Mouse (Mus musculus) neural tube, postnatal 0 days (tissue): ENCODE results near the gene Fam76b. TPM values are rescaled to one million over a fixed set of nuclear protein-coding genes. Genes with fewer than 3 reads are reported as not detected.

Experiments used
- polyA plus RNA-seq: library from polyadenylated mRNA; unstranded; fragments of >200 nt; fragmentation: Nextera tagmentation; extraction: Ambion mirVana; gene quantifications from 2 replicates; pipeline ENCODE4 v1.2.1, GENCODE M21; 2015

The Fam76b gene
- 13.1 and 14.4 TPM in 2 replicates for polyA plus RNA-seq

DNA sequence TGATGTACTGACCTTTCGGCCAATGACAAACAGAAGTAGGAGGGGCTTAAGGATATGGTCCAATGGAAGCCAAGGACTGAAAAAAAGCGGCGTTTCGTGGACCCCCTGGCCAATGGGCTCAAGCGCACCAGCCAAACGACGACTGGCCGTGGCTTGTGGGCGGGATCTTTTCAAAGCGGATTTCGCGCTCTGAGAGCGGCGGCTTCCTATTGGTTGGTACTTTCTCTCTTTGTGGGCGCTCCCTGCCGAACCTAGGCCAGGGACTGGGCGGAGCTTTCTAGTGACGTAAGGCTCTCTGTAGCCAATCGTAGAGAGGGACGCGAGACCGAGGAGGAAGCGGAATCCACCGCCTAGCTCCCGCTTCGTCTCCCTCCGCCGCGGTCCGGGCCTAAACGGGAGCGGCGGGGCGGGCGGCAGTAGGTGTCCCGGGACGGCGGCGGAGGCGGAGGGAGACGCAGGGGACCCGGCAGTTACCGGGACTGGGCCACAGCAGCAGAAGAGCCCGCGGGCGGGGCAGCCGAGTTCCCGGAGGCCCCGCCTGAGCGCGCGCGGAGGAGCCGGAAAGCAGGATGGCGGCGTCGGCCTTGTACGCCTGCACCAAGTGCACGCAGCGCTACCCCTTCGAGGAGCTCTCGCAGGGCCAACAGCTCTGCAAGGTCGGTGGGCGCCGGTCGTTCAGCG, at the start of gene Fam76b:
Fam76b (plus strand) TSS at position 311 of the 681 bp plus-strand sequence.

DNA sequence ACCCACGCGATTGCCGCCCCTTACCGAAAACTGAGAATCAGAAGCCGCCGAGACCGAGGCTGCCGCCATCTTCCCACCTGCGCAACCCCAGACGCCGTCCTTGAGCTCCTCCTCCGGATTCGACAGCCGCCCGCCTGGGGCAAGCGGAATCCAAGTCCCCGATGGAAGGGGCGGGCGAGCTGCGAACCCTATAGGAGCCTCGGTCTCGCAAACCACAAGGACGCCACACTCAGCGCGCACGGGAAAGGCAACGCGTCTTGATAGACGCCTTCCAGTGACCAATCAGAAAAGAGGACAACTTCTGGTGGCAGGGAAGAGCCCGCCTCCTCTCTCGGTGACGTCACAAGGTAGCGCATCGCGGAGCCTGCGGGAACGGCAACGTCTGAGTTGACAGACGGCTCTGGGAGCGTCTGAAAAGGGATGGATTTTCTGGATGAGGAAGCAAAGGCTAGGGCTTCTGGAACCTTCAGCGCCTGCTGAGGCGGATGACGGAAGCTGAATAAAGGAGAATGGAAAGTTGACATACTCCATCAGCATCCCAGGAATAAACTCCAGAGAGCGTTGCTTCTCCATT, 597 bp upstream of the Fam76b start, which contains the start of gene Cep57:
Cep57 (minus strand) TSS at position 276 of the 574 bp plus-strand sequence.

Other genes starting within 250 kb of the Fam76b start
- 44.5 and 46.0 TPM in 2 replicates for gene Mtmr2, start 79.3 kb upstream of the Fam76b start, polyA plus RNA-seq
- 30.6 and 35.5 TPM in 2 replicates for gene Cep57, start 609 bp upstream of the Fam76b start, polyA plus RNA-seq